Mouse (Mus musculus): ENCODE measurements around the gene Tbc1d17.

- no peak for TF ChIP-seq CTCF (IDR thresholded peaks at IDR 0.05; ENCODE audit: borderline replicate concordance, insufficient read depth, low read length)
- peak; percentile 74 for TF ChIP-seq POLR2A (IDR thresholded peaks at IDR 0.05; ENCODE audit: low read depth, low read length)
These were observed 43.5 kb upstream of the Tbc1d17 start, which contains the start of gene Med25 for GRCm38 (mm10) chr7:44892276-44892921.

Measured in embryonic fibroblast, embryonic 13.5 days (primary cell).